Mouse (Mus musculus): ENCODE data around the gene Ccdc9.
"Not testable (repeated sequence)": the region's sequence is repeated elsewhere in the genome, so short reads cannot be mapped to it uniquely, and the experiment has no call there.

Gene Ccdc9

GRCm38 (mm10) chr7:16308093-16308492 is 21.5 kb upstream of the Ccdc9 start, which contains the start of gene Bbc3:
Bbc3 (plus strand) TSS chr7:16308393.
- DNase-seq = not testable (repeated sequence)

GRCm38 (mm10) chr7:16307141-16307540 is 20.5 kb upstream of the Ccdc9 start:
- not testable (repeated sequence) for DNase-seq

- peak; percentile 82 for DNase-seq
Observed at GRCm38 (mm10) chr7:16299419-16300035, 12.9 kb upstream of the Ccdc9 start.

GRCm38 (mm10) chr7:16298927-16299326 is 12.3 kb upstream of the Ccdc9 start:
- DNase-seq = no peak

- no peak for DNase-seq
Observed at GRCm38 (mm10) chr7:16297616-16298015, 11.0 kb upstream of the Ccdc9 start.

GRCm38 (mm10) chr7:16296766-16297390 is 10.3 kb upstream of the Ccdc9 start:
- peak; percentile 89 for DNase-seq

GRCm38 (mm10) chr7:16296146-16296545 is 9.6 kb upstream of the Ccdc9 start:
- peak; percentile 11 for DNase-seq

GRCm38 (mm10) chr7:16295321-16295900 is 8.8 kb upstream of the Ccdc9 start:
- peak; percentile 70 for DNase-seq

GRCm38 (mm10) chr7:16294837-16295236 is 8.2 kb upstream of the Ccdc9 start:
- DNase-seq = peak; percentile 94

GRCm38 (mm10) chr7:16294346-16294745 is 7.8 kb upstream of the Ccdc9 start:
- DNase-seq = peak; percentile 48

- DNase-seq = no peak
Observed at GRCm38 (mm10) chr7:16287791-16288190, 1.2 kb upstream of the Ccdc9 start.

- DNase-seq = no peak
Observed at GRCm38 (mm10) chr7:16287016-16287415, 421 bp upstream of the Ccdc9 start.

- DNase-seq = peak; percentile 90
Observed at GRCm38 (mm10) chr7:16285450-16286025, 1.1 kb downstream of the Ccdc9 start.

- no peak for DNase-seq
Observed at GRCm38 (mm10) chr7:16284904-16285303, 1.7 kb downstream of the Ccdc9 start.

GRCm38 (mm10) chr7:16284001-16284400 is 2.6 kb downstream of the Ccdc9 start:
- no peak for DNase-seq

GRCm38 (mm10) chr7:16282334-16282733 is 4.3 kb downstream of the Ccdc9 start:
- DNase-seq = no peak

GRCm38 (mm10) chr7:16280721-16281120 is 5.9 kb downstream of the Ccdc9 start:
- DNase-seq = no peak

- no peak for DNase-seq
Observed at GRCm38 (mm10) chr7:16274922-16275890, 11.4 kb downstream of the Ccdc9 start.

- peak; percentile 83 for DNase-seq
Observed at GRCm38 (mm10) chr7:16273766-16274140, 12.8 kb downstream of the Ccdc9 start.

- DNase-seq = peak; percentile 91
Observed at GRCm38 (mm10) chr7:16273081-16273765, 13.4 kb downstream of the Ccdc9 start, which contains the start of gene Inafm1. Inafm1 (minus strand) TSS chr7:16273617.

- DNase-seq = peak; percentile 69
Observed at GRCm38 (mm10) chr7:16272681-16273080, 13.9 kb downstream of the Ccdc9 start.

- DNase-seq = no peak
Observed at GRCm38 (mm10) chr7:16271139-16271538, 15.5 kb downstream of the Ccdc9 start.

All from kidney, adult 9 months (tissue).